Mouse (Mus musculus): ENCODE data around the gene Ripor3. TPM values are rescaled to one million over a fixed set of nuclear protein-coding genes. Genes with fewer than 3 reads are reported as not detected.

Gene Ripor3
- polyA plus RNA-seq, 1 experiment: 49.2 TPM

DNA sequence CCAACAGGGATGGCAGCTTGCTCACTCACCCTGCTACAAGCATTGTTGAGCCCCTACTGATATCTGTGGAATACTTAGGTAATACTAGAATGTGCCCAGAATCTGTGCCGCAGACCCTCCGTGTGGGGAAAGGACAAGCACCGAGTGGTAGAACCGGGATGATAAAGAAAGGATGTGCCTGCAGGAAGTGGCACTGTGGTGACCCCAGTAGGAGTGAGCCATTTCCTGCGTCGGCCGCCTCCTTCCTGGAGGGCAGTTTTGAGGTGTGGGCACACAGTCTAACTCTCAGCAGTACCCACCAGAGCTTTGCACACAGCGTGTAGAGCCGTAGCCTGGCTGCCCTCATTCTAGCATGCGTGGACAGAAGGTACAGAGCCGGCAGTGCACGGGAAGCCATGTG is 34.7 kb downstream of the Ripor3 start:
- Histone ChIP-seq H3K4me3 (replicated peaks; ENCODE audit: control insufficient read depth, low read depth, low read length) (no peak overlapping the region), H3K4me1 (ENCODE audit: control insufficient read depth, insufficient read depth, low read length) (peaks cover 3% of the 10 kb centered on the region; the same call in 1 of the 2 replicates), H3K27ac (ENCODE audit: control insufficient read depth, insufficient read depth, low read depth, low read length, poor library complexity) (no peak overlapping the region)
- 18% methylated on average over 12 of the region's 12 CpGs for WGBS
- TF ChIP-seq POLR2A (IDR thresholded peaks at IDR 0.05; ENCODE audit: borderline replicate concordance, control insufficient read depth, low read depth, low read length) (no peak), CTCF (IDR thresholded peaks at IDR 0.05; ENCODE audit: control insufficient read depth, insufficient read depth, low read length) (no peak)

DNA sequence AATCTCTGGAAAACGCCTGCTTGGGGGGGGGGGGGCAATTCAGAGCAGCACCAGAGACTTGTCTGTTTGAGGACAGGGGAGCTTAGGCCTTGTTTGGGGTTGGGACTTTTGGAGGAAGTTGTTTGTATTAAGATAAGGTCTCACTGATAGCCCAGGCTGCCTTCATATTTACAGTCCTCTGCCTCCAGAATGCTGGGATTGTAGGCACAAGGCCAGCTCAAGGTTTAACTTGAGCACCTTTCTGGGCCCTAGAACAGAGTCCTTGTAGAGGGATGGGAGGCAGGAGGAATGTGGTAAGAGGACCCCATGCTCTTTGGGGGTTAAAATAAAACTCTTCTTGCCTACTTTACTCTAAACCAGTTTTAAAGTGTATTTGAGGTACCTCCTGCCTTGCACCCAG is 37.6 kb downstream of the Ripor3 start:
- Histone ChIP-seq H3K4me1 (ENCODE audit: control insufficient read depth, insufficient read depth, low read length) (peaks cover 3% of the 10 kb centered on the region; the same call in 1 of the 2 replicates), H3K27ac (ENCODE audit: control insufficient read depth, insufficient read depth, low read depth, low read length, poor library complexity) (no peak overlapping the region), H3K4me3 (replicated peaks; ENCODE audit: control insufficient read depth, low read depth, low read length) (no peak overlapping the region)
- TF ChIP-seq POLR2A (IDR thresholded peaks at IDR 0.05; ENCODE audit: borderline replicate concordance, control insufficient read depth, low read depth, low read length): no peak
- no peak for TF ChIP-seq CTCF (IDR thresholded peaks at IDR 0.05; ENCODE audit: control insufficient read depth, insufficient read depth, low read length)
- WGBS: 35% methylated on average over 1 of the region's 1 CpGs

DNA sequence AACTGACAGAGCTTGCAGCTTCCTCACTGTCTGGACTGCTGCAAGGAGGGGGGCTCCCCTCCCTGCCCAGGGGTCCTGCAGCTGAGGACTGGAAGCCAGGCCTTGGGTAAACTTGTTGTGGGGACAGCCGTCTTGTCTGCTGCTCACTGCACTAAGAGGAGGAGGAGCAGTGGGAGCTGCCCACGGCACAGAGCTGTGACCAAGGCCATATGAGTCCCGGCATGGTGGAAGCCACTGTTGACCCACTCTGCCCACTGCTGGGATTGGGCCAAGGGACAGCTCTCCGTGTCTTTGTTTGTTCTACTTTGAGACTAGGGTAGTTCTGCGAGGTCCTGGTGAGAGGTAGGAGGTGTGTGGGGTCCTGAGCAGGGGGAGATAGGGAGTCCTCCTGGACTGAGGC is 38.3 kb downstream of the Ripor3 start:
- TF ChIP-seq POLR2A (IDR thresholded peaks at IDR 0.05; ENCODE audit: borderline replicate concordance, control insufficient read depth, low read depth, low read length): no peak
- TF ChIP-seq CTCF (IDR thresholded peaks at IDR 0.05; ENCODE audit: control insufficient read depth, insufficient read depth, low read length): no peak
- Histone ChIP-seq H3K4me1 (ENCODE audit: control insufficient read depth, insufficient read depth, low read length) (peaks cover 3% of the 10 kb centered on the region; the same call in 1 of the 2 replicates), H3K4me3 (replicated peaks; ENCODE audit: control insufficient read depth, low read depth, low read length) (no peak overlapping the region), H3K27ac (ENCODE audit: control insufficient read depth, insufficient read depth, low read depth, low read length, poor library complexity) (no peak overlapping the region)
- 79% methylated on average over 5 of the region's 5 CpGs for WGBS

DNA sequence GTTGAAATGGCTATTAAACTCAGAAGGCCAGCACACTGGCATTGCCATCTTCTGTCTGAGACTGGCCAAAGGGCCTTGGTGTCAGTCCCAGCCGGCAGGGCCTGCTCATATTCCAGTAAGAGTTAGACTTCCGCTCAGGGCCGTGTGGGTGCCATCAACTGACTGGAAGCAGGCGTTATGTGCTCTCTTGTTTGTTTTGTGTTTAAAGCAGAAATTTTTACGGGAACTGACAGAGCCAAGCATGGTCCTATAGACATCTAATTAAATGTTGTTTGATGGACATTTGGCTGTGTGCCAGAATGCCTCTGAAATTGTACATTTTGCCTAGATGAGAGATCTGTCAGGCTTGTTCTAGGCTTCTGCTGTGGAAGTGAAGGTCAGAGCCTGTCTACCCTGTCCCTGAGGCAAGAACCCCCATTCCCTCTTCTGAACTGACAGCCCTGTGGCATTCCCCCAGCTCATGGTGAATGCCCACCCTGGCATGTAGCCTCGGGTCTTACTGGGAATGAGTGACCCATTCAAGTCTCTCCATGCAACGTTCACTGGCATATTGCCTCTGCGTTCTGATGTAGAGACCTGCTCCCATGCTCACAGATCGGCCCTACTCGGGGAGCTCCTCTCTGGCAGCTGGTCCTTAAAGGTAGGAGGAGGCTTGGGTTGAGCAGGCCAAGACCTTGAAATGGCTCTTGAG is 40.4 kb downstream of the Ripor3 start:
- 88% methylated on average over 10 of the region's 10 CpGs for WGBS
- H3K4me1 ChIP-seq (ENCODE audit: control insufficient read depth, insufficient read depth, low read length): no peaks in the 10 kb centered on the region
- no peak overlapping the region for H3K4me3 ChIP-seq (replicated peaks; ENCODE audit: control insufficient read depth, low read depth, low read length)
- no peak overlapping the region for H3K27ac ChIP-seq (ENCODE audit: control insufficient read depth, insufficient read depth, low read depth, low read length, poor library complexity)
- no peak for TF ChIP-seq CTCF (IDR thresholded peaks at IDR 0.05; ENCODE audit: control insufficient read depth, insufficient read depth, low read length)
- no peak for TF ChIP-seq POLR2A (IDR thresholded peaks at IDR 0.05; ENCODE audit: borderline replicate concordance, control insufficient read depth, low read depth, low read length)

DNA sequence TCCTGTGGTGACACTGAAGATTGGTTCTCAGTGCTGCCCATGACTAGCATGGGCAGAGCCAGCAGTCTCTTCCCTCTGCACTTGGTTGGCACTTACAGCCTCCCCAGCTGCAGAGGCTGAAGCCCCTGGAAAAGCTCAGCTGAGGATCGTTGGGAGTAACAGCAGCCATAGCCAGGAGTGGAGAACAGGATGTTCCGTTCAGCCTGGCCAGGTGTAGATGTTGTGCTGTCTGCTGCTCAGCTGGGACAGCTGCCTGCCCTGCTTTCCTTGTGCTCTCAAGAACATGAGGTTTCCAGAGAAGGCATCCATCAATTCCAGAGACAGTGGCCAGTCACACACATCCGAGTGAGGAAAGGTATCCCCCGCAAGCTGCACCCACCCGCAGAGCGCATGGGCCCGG is 41.9 kb downstream of the Ripor3 start:
- Histone ChIP-seq H3K4me1 (ENCODE audit: control insufficient read depth, insufficient read depth, low read length) (no peaks in the 10 kb centered on the region), H3K27ac (ENCODE audit: control insufficient read depth, insufficient read depth, low read depth, low read length, poor library complexity) (no peak overlapping the region; the same call in 1 of the 2 replicates), H3K4me3 (replicated peaks; ENCODE audit: control insufficient read depth, low read depth, low read length) (no peak overlapping the region)
- TF ChIP-seq POLR2A (IDR thresholded peaks at IDR 0.05; ENCODE audit: borderline replicate concordance, control insufficient read depth, low read depth, low read length) (no peak), CTCF (IDR thresholded peaks at IDR 0.05; ENCODE audit: control insufficient read depth, insufficient read depth, low read length) (no peak)
- 90% methylated on average over 7 of the region's 7 CpGs for WGBS

DNA sequence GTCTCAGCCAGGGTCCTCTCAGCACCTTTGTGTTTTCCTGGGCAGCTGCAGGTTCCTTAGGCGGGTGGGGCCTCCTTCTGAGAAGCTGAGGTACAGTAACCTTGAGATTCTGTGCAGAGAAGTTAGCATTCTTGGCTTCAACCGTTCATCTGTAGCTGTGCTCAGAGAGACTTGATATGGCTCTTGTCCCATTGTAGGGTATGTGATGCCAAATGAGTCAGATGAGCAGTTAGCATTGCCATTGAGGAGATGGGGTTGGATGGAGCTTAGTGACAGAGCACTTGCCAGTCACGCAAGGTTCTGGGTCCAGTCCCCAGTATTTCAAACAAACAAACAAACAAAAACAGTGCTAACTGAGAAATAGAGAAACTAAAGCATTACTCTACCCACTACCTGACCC is 44.5 kb downstream of the Ripor3 start:
- TF ChIP-seq POLR2A (IDR thresholded peaks at IDR 0.05; ENCODE audit: borderline replicate concordance, control insufficient read depth, low read depth, low read length): no peak
- no peak for TF ChIP-seq CTCF (IDR thresholded peaks at IDR 0.05; ENCODE audit: control insufficient read depth, insufficient read depth, low read length)

DNA sequence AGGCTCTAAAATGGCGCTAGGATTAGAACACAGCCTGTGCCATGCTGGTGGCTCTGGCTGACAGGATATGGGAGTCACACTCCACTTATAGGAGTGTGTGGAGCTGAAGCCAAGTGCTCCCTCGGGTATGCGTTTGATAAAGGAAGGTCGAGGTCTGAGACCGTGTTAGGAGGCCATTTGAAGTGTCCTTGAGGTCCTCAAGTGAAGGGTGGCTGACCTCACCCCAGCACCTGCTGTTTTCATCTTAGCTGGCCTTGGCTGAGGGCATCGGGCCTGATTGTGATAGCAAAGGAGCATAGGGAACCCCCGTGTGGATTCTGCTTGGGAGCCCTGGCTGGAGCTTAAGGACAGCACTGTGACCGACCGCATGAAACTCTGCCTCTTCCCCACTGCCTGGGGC is 46.1 kb downstream of the Ripor3 start:
- WGBS: 91% methylated on average over 9 of the region's 9 CpGs
- H3K27ac ChIP-seq (ENCODE audit: control insufficient read depth, insufficient read depth, low read depth, low read length, poor library complexity): no peak overlapping the region
- no peak overlapping the region for H3K4me3 ChIP-seq (replicated peaks; ENCODE audit: control insufficient read depth, low read depth, low read length)

More for the DNA sequence above, 44.5 kb downstream of the Ripor3 start:
- no peak overlapping the region for H3K4me3 ChIP-seq (replicated peaks; ENCODE audit: control insufficient read depth, low read depth, low read length)
- WGBS: 86% methylated on average over 3 of the region's 3 CpGs
- peaks cover 4% of the 10 kb centered on the region; the same call in 1 of the 2 replicates for H3K4me1 ChIP-seq (ENCODE audit: control insufficient read depth, insufficient read depth, low read length)
- H3K27ac ChIP-seq (ENCODE audit: control insufficient read depth, insufficient read depth, low read depth, low read length, poor library complexity): no peak overlapping the region

DNA sequence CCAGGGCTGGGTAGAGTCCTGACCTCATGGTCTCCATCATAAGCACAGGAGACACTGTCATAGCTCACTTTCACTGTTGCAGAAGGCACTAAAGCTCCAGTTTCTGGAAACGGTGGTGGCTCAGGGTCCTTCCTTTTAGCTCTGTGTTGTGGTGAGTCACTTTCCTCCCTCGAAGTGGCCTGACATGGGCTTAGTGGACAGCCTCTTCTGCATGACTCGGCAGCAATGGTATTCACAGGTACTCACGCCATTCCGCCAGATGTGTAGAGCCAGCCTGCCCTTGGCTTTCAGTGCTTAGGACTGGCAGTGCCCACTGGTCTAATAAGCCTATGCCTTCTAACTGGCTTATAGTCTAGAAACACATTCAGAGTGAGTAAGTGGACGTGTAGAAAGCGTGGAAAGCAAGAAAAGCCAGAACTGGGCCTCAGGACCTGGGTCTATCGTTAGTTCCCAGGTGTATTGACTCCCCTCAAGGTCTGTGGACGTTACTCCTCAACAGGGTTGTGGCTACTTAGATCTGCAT is 46.6 kb downstream of the Ripor3 start:
- TF ChIP-seq POLR2A (IDR thresholded peaks at IDR 0.05; ENCODE audit: borderline replicate concordance, control insufficient read depth, low read depth, low read length): no peak
- no peak for TF ChIP-seq CTCF (IDR thresholded peaks at IDR 0.05; ENCODE audit: control insufficient read depth, insufficient read depth, low read length)
- H3K4me1 ChIP-seq (ENCODE audit: control insufficient read depth, insufficient read depth, low read length): peaks cover 8% of the 10 kb centered on the region
- no peak overlapping the region for H3K4me3 ChIP-seq (replicated peaks; ENCODE audit: control insufficient read depth, low read depth, low read length)
- WGBS: 71% methylated on average over 9 of the region's 9 CpGs
- H3K27ac ChIP-seq (ENCODE audit: control insufficient read depth, insufficient read depth, low read depth, low read length, poor library complexity): no peak overlapping the region

More for the DNA sequence above, 46.1 kb downstream of the Ripor3 start:
- TF ChIP-seq POLR2A (IDR thresholded peaks at IDR 0.05; ENCODE audit: borderline replicate concordance, control insufficient read depth, low read depth, low read length) (no peak), CTCF (IDR thresholded peaks at IDR 0.05; ENCODE audit: control insufficient read depth, insufficient read depth, low read length) (no peak)
- H3K4me1 ChIP-seq (ENCODE audit: control insufficient read depth, insufficient read depth, low read length): peaks cover 6% of the 10 kb centered on the region
